Mouse (Mus musculus) ES-CJ7 (cell line): ENCODE data around the gene D630036H23Rik.
"Not testable (repeated sequence)": the region's sequence is repeated elsewhere in the genome, so short reads cannot be mapped to it uniquely, and the experiment has no call there.

Source experiments
- DNase-seq: peaks from one replicate; pipeline ENCODE4 v3.0.0; 2011; ENCODE audit warnings: low read depth, low spot score

Gene D630036H23Rik

DNA sequence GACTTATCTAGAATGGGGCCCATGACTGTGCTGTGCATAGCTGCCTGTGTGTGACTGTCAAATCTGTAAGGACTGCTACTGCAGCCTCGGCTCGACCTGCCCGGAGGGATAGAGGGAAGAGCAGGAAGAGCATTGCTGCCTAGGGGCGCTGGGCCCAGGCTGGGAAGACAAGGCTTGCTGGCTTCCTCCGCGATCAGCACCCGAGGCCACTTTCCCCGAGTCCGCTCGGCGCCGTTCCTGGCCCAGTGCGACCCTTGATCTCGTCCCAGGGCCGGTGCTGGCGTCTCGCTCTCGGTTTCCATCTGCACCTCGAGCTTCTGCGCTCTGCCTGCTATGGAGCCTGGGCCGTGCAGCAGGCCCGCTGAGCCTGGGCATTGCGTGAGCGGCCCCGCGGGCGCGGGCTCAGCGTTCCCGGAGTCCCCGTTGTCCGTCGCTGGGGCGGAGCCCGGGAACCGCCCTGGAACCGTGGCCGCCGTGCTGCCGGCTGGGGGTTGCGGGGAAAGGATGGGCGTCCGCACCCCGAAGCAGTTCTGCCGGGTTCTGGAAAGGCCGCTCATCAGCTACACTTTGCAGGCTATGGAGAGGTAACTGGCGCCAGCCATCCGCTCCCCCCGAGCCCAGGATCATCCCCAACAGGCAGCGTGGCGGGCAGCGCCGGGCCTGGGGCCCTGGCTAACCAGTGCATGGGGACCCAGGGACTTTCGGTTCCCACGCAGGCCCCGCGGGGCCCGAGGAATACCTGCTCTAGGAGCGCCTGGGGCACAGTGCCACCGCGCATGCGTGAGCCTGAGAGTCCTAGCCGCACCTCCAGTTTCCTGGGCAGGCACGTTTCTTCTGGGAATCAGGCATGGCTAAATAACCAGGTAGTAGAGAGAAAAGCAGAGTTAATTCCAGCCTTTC lies at the start of gene D630036H23Rik, which contains the start of gene Ispd:
D630036H23Rik (minus strand) TSS at position 741 of the 900 bp plus-strand sequence.
Ispd (plus strand) TSS at position 10 of the 900 bp plus-strand sequence.
- peak; percentile 85 for DNase-seq

DNA sequence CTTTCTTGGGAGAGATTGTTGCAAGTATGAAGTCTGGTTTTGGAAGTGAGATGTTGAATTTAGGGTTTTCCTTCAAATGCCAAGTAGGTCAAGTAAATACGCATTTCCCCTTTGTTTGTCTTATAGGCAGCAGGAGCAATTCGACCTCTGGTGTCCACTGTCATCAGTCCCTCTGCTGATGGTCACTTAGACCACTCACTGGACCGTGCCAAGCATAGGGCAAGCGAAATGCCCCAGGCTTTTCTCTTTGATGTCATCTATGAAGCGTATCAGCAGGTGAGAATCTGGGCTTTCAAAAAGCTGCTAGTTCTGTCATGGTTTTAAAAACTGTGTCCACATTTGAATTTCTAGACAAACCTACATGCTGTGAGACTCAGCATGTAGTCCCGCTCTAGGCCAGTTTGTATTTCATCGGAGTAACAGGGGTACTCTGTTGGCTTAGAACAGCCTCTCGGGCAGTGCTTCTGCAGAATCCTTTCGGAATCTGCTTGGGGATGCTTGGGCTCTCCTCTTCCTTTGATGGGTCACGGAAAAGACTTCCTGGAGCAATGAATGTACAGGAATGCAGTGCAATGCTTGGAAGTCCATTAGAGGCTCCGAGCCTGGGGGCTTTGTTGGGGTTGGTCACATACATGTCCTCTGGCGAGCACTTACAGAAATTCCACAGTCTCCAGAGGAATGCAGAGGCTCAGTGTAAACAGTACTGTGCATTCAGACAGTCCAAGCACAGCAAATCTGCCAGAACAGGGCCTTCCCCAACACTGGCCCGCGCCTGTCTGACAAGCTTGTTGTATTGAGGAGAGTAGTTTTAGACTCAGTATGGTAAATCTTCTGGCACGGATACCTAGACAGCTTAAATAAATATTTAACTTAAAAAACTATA lies 44.4 kb upstream of the D630036H23Rik start:
- no peak for DNase-seq

DNA sequence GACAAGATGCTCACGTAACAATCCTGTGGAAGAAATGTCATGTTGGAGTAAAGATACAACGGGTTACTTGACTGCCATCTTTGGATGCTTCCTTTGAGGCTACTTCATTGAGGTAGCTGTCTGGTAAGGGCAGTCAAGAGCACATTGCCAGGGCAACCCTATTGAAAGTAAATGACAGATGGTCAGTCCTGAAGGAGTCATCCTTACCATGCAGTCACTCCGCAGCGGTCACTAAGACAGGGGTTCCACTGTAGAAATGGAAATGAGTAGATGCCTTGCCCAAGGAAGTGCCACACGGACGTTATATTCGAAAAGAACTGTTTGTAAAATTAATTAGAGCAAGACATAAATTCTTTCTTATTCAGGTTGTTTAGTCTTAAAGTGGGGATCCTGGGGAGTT lies 43.3 kb upstream of the D630036H23Rik start:
- DNase-seq, result no peak

DNA sequence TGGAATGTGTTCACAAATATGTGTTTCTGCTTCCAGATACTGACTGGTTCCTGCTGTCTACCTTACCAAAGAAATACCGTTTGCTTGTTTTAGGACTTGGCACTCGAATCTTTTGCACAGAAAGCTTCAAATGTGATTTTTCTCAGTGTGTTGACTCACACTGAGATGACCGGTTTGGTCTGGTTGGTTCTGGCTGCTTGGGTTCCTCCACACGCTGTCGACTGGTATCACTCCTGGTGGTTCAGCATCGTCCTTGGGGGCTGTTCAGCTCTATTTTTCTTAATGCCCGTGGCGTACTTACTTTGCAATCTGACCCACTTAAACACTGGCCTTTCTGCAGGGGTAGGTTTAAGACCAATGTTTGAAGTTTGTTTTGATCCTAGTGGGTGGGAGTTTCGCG lies 41.7 kb upstream of the D630036H23Rik start:
- DNase-seq, result no peak

DNA sequence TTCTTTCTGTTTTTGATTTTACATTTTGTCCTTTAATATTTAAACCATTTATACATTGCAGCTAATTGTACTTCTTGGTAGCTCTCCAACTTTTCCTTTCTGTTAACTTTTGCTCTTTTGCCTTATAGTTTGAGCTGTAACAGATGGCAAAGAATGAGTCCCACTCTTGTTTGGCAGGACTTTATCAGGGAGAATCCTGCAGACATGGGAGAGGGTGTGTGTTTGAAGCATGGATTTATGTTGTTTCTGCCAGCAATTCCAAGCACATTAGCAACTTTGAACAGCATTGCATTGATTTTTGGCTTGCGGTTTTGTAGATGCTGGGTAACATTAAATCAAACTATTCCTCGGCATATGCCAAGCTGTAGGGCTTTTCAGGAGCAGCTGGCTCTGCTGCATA lies 13.1 kb upstream of the D630036H23Rik start:
- no peak for DNase-seq

DNA sequence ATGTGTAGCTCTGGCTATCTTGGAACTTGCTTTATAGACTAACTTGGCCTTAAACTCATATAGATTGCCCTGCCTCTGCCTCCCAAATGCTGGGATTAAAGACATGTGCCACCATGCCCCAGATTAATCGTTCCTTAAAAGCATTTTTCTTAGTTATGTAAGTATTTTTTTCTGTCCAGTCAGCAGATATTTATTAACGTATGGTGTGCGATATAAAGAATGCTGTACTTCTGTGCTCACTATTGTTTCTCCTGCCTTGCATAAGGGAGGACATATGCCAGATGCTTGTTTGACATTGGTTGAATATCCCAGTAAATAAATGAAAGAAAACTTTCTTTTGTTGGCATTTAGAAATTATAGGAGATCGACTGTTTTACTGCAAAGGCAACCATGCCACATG lies 5.0 kb upstream of the D630036H23Rik start:
- no peak for DNase-seq

DNA sequence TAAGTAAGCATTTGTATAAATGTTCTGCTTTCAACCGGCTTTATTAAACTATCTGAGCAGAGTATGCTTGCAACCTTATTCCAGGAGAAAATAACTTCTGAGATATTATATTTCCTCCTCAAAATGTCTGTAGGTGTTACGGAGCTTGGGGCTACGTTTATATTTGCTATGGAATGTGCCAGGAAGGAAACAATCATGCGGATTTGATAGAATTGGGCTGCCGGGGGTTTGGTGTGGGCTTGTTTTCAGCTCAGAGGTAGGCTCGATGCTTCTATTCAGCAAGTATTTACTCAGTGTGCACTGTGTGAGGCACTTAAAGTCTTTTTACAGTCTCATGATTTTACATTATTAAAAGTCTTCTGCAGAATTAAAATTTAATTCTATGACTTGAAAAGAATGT lies 3.4 kb upstream of the D630036H23Rik start:
- DNase-seq, result no peak

DNA sequence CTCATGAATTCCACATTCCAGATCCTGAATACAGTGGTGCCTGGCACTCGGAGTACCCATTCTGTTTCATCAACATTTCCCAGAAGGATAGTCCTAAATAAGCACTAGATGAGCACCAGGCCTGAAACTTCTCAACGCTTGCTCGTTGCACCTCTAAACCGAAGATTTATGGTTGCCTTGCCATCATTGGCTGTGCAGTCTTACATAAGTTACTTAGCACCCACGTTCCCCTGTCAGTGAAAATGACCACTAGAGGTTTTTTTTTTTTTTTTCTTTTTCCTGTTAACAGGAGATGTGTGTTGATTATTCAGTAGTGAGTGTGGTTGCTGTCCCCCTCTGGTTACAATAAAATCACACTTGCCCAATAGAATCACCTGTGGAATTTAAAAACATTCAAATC lies 1.2 kb downstream of the D630036H23Rik start:
- no peak for DNase-seq

DNA sequence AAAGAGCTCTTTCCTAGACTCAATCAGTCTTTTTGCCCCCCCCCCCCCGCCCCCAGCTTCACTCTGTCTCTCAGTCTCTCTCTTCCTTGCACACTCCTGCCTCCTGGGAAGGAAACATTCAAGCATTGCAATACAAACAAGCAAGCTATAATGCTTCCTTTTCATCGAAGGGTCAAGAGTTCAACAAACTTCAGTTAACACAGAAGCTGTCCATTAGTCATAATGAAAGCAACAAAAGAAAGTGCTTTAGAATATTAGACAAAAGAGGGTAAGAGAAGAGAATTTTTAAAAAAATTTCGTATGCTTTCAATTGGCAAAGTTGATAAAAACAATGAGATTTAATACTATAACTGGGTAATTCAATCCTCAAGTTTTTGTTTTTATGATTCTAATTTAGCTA lies 1.7 kb downstream of the D630036H23Rik start:
- no peak for DNase-seq

DNA sequence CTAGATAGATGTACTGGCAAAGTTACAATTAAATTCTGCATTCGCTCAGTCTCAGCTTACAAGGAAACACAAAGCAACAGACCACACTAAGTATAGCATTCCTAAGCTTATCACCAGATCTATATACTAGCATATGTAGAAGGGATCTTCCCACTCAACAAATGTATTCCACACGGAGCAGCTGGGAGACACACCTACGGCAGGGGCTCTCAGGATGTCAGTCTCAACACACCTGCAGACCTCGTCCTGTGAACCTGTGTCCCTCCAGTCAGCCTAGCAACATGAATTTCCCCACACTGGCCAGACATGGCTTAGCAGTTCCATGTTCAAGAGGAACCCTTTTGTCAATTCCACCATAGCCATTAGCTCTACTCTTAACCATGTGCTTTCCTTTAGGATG lies 5.6 kb downstream of the D630036H23Rik start:
- DNase-seq, result not testable (repeated sequence)

DNA sequence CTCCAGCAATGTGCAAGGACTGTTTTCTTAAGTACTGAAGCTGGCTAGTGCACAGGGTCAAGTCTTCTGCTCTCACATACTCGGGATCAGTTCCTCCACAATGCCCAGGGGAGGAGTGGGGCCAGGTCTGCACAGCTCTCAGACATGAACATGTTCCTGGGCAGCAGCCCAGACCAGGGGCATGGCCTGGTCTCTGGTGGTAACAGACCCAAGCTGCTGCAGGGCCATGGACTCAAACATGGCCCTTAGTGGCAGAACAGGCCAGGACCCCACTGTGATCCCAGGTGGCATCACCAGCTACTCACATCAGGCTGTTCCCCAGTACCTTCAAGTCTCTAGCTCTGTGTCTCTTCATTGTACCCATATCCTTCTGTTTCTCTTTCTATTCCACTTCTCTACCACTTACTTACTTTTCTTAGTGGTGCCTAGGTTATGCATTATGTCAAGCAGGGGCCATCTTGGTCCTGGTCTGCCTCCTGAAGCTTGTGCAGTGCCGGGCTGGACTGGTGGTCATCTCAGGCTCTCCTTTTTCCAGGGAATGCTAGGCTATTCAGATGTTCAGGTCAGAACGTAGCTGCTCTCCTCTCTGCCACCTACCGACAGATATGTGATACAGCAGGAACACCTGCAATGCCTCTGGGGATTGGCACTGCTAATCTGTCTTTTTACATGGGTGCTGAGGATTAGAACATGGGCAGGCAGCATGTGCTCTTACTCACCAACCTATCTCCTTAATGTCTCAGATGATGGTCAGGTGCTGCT lies 8.6 kb downstream of the D630036H23Rik start:
- DNase-seq, result peak; percentile 51

DNA sequence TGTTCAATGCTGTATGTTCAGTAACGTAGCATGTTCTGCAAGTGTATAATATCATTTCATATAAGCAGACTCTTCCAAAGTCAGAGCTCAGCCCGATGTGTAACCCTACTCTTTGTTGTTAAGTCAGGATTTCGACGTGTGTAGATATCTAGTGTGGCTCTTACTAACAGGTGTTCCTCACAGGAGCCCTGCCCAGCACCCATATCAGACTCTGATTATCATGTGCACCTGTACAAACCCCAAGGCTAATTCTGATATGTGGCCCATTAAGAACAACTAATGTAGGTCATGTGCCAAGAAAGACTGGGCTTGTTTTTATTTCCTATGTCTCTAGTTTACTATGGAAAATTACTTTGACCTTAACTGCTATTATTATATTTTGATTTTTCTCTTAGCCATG lies 18.0 kb downstream of the D630036H23Rik start:
- no peak for DNase-seq

DNA sequence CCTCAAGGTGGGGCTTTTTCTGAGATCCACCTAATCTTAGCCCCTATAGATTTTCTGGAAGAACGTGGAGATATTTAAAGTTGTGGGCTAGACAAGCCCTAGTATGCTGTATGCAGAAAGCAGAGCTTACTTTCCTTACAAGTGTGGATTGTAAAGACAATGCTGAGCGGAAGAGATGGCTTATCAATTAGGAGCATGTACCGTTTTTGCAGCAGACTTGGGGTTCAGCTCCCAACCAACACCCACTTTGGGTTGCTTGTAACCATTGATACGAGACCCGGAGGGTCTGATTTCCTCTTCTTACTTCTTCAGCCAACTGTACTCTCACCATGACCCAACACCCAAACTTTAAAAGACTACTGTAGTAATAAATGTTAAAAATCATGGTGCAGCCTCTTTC lies 21.3 kb downstream of the D630036H23Rik start:
- no peak for DNase-seq

DNA sequence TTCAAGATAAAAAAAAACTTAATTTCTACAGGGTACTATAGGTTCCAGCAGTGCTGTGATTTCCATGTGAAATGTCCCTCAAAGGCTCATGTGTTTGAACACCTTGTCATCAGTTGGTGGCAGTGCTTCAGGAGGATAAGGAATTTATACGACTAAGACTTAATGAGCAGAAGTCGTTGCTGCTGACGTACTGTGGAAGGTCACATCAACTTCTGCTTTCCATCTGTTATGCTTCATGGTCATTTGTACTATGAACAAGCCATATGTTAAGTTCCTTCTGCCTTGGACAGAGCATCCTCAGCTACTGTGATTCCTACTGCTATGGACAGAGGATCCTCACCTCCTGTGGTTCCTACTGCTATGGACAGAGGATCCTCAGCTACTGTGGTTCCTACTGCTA lies 21.9 kb downstream of the D630036H23Rik start:
- no peak for DNase-seq

DNA sequence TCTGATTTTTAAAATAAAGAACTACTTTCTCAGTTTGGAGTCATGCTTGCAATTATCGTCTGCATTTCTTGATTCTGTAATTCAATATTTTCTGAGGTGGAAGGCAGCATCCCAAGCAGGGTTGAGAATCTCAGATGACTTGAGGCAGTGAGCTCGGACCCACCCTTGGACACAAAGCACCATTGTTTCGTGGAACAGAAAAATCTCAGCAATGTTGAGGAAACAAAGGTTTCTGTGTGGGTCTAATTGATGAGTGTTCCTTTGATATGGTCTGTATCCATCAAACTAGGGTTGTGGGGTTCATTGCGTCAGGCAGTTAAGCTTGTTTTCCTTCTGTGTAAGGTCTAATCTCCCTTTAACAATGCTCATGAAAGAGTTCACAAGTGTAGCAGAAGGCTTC lies 37.9 kb downstream of the D630036H23Rik start:
- peak; percentile 7 for DNase-seq

DNA sequence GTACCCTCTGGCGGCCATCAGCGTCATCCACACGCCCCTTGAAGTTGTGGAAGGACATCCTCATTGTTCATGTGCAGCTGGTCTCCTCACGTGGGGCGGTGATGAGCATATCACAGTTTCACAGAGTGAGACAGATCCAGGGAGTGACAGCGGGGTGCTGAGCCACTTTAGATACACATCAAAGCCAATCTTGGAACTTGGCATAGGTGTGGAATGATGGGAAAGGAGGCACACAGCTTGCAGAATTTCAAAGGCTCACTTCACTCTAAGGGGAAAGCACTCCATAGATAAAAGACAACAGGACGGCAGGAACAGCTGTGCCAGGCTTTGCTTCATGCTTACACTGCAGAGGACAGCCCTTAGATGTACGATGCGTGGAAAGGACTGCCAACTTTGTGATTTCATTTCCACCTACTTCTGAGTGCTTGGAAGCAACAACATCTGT lies 48.1 kb downstream of the D630036H23Rik start:
- no peak for DNase-seq

DNA sequence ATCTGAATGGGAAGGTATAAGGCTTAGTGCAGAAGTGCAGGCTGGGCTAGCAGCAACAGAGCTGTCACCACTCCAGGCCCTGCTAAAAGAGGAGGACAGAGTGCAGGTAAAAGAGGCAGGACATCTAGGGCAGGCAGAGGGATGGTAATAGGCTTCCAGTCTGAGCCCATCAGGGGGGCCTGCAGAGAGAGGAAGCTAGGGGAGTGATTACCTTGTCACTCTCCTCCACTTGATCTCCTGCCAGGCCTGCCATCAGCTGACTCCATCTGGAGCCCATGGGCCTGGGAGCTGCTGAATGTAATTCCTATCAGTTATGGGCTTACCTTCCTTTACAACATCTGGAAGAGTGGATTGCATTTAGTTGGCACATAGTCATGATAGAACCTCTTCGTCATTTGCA lies 49.3 kb downstream of the D630036H23Rik start:
- no peak for DNase-seq
